Mouse (Mus musculus): ENCODE data around the gene Mlf2.

The Mlf2 gene

DNA sequence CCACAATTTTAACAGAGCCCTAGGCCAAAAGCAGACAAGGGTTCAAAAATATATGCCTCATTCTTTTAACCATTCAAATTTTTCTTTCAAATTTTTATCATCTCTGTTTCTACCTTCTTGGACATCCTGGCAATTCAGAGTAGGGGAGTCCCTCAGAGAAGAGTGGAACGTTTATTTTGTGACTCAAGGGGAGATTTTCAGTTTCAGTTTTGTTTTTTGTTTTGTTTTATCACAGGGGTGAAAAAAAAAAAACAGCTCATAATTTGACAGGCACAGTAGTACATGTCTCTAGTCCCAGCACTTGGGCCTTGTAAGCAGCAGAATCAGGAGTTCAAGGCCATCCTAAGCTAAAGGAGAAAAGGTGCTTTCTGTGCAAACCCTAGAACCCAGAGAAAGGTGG lies 23.4 kb upstream of the Mlf2 start:
- in situ Hi-C loops (cut with MboI; ENCODE audit: low pct_unique_long_range_greater_than_20kb in 1 of 2, low sequenced_read_pairs in 2 of 2, unreplicated experiment in 1 of 2): no loop called here

GRCm38 (mm10) chr6:124910032-124910431 lies 21.2 kb upstream of the Mlf2 start:
- in situ Hi-C loops (cut with MboI; ENCODE audit: low pct_unique_long_range_greater_than_20kb in 1 of 2, low sequenced_read_pairs in 2 of 2, unreplicated experiment in 1 of 2): no loop called here

GRCm38 (mm10) chr6:124911533-124912218 lies 19.5 kb upstream of the Mlf2 start, which contains the start of gene Lag3:
Gene Lag3, minus strand, starts transcription at chr6:124911705.
- in situ Hi-C loops (cut with MboI; ENCODE audit: low pct_unique_long_range_greater_than_20kb in 1 of 2, low sequenced_read_pairs in 2 of 2, unreplicated experiment in 1 of 2): no loop called here

DNA sequence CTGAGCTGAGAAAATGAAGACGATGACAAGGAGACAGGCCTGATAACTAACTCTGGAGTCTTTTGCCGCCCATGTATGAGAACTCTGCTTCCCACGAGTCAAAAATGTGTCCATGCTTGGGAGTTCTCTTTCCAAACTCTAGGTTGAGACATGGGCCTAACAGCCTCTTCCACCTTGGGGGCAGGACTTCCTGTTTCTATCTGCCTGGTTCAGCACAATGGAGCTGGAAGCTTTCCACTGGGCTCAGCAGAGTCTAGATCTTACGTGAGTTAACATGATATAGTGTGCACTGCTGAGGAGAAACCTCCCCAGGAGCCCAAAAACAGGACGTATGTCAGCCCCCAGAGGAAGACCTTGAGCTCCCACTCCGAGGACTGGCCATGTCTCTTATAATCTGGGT lies 18.0 kb upstream of the Mlf2 start:
- in situ Hi-C loops (cut with MboI; ENCODE audit: low pct_unique_long_range_greater_than_20kb in 1 of 2, low sequenced_read_pairs in 2 of 2, unreplicated experiment in 1 of 2): no loop called here

DNA sequence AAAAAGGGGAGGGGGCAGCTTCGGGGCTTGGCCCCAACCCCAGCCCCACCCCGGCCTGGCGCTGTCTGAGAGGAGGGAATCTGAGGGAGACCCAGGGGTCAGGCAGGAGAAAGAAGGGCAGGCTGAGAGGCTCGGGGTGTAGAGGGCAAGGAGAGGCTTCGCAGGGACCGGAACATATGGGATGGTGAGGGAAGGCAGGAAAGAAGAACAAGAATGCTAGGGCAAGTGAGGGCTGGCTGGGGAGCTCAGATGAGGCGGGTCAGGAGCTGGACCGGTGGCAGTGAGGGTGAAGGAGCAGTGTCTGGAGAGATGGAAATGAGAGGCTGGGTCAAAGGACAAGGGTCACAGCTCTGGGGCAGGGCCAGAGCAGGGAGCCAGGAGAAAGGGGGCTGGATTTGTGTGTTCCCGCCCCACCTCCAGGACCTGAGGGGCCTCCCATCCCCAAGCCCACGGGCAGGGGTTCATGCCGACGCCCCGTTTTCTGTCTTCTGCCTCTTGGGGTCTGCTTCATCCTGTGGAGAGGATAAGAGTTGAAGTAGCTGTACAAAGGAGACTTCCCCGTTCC lies 17.4 kb upstream of the Mlf2 start:
- in situ Hi-C loops (cut with MboI; ENCODE audit: low pct_unique_long_range_greater_than_20kb in 1 of 2, low sequenced_read_pairs in 2 of 2, unreplicated experiment in 1 of 2): no loop called here

DNA sequence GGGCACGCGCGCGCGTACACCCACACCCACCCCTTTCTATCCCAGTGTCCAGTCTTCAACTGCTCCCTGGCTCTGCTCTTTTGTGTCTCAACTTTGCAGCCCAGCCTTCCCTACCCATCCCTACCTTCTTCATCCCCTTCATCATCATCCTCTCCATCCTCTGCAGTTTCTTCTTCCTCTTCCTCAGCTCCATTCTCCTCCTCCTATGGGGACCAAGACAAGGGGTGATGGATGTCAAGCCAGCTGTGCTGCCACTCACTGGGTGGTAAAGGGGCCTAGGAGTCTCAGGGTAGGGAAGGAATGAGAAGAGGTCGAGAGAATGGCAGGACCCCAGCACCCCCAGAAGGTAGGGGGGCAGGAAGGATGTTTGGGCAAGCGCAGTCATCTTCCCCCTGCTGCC lies 16.7 kb upstream of the Mlf2 start:
- in situ Hi-C loops (cut with MboI; ENCODE audit: low pct_unique_long_range_greater_than_20kb in 1 of 2, low sequenced_read_pairs in 2 of 2, unreplicated experiment in 1 of 2): no loop called here

- in situ Hi-C loops (cut with MboI; ENCODE audit: low pct_unique_long_range_greater_than_20kb in 1 of 2, low sequenced_read_pairs in 2 of 2, unreplicated experiment in 1 of 2): no loop called here
These were observed 15.8 kb upstream of the Mlf2 start for GRCm38 (mm10) chr6:124915160-124915941.

DNA sequence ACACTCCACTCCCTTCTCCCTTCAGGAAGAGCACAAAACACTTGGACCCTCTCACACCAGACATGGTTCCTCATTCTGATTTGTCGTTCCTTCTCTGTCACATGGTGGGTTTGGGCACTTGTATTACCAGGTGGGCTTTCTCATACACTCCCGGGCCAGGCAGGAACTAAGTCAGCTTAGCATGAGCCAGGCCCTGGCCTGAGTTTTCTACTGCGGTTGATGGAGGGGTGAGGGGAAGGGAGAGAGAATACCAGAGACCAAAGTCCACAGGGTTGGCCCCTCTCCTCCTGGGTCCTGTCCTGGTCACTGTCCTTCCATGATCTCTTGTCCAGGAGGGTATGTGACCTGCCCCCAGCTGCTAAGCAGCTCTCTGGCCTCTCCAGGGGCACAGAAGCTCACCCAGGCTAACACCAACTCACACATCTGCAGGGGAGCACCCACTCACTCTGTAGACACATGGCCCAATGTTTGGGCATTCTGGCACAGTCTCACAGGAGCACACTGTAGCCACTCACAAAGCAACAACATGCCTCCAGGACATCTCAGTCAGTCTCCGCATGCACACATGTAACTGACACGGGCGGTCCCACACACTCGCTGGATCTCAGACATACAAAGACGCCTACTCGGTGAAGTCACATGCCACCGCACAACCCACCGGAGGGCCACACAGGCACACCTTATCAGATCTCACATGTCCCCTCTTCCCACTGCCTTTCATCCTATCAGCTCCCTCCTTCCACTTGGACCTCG lies 15.1 kb upstream of the Mlf2 start:
- in situ Hi-C loops (cut with MboI; ENCODE audit: low pct_unique_long_range_greater_than_20kb in 1 of 2, low sequenced_read_pairs in 2 of 2, unreplicated experiment in 1 of 2): no loop called here

DNA sequence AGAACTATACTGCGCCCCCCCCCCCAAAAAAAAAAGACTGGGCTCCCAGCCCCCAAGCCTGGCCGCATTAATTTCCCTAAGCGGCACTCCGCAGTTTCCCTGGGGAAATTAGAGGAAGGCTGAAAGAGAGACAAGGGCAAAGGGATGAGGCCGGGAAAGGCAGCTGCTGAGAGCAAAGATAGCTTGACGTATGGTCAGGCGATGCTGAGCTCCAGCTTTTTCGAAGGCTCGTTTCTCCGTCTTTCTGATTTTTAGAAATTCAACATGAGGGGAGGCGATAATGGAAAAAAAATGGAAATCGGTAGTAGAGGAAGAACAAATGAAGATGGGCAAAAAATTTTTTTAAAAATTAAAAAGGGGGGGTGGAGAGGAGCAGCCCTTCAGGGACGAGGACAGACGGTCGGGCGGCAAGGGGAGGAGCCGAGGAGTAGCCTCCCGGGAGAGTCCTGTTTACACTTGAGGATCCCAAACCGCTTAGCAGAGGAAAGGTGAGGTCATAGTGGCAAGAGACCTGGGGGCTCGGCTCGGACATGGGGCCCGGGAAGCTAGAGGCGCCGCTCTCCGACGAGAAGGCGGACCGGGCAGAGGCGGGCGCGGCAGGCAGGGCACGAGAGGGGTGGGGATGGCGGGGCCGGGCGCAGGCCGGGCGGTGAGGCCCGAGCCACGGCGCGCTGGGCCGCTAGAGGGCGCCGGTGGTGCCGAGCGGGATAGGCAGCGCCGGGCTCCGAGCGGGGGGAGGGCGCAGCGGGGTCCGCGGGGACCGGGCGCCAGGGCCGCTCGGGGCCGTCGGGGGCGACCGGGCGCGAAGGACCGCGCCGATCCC lies 14.3 kb upstream of the Mlf2 start:
- in situ Hi-C loops (cut with MboI; ENCODE audit: low pct_unique_long_range_greater_than_20kb in 1 of 2, low sequenced_read_pairs in 2 of 2, unreplicated experiment in 1 of 2): no loop called here

GRCm38 (mm10) chr6:124917518-124918330 lies 13.5 kb upstream of the Mlf2 start:
- in situ Hi-C loops (cut with MboI; ENCODE audit: low pct_unique_long_range_greater_than_20kb in 1 of 2, low sequenced_read_pairs in 2 of 2, unreplicated experiment in 1 of 2): no loop called here

DNA sequence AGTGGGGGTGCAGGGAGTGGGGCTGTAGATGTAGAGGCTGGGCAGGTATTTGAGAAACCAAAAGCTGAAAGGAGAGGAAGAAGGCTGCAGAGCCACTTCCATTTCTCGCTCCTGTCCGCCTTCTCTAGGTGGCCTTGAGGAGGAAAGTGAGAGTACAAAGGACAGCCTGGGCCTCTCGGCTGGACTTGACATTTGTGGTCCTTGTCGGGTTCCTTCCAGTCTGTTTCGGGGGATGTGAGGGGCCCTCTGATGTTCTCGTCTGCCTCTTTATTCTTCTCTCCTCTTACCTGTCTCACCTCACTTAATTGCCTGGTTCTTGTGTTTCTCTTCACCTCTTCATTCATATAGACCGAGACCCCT lies 12.9 kb upstream of the Mlf2 start:
- in situ Hi-C loops (cut with MboI; ENCODE audit: low pct_unique_long_range_greater_than_20kb in 1 of 2, low sequenced_read_pairs in 2 of 2, unreplicated experiment in 1 of 2): no loop called here

DNA sequence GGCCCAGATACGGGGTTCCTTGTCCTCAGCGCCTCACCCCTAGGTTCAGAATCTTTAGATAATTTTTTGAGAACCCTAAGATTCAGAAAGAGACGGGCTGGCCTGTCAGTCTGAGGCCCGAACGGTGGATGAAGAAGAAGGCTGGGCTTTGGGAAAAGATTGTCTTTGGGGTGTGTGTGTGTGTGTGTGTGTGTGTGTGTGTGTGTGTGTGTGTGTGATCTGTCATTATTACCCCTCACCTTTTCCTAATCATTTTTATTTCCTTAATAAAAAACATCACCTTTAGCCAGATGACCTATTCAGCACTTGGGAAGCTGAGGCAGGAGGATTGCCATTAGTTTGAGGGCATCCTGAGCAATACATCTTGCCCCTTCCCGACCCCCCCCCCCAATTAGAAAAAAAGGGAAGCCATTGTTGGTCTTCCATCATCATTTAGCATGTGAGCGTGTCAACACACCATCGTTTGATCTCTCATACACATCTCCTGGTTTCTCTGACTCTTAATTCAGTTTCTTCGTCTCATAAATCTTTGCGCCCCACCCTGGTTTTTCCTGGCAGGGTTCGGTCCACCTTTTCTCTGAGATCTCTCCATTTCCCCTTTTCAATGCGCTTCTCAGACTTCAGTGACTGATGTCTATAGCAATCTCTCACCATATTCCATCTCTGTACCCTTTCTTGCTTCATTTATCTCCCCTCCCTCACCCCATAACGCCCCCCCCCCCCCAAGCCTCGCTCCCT lies 12.1 kb upstream of the Mlf2 start:
- in situ Hi-C loops (cut with MboI; ENCODE audit: low pct_unique_long_range_greater_than_20kb in 1 of 2, low sequenced_read_pairs in 2 of 2, unreplicated experiment in 1 of 2): no loop called here

- in situ Hi-C loops (cut with MboI; ENCODE audit: low pct_unique_long_range_greater_than_20kb in 1 of 2, low sequenced_read_pairs in 2 of 2, unreplicated experiment in 1 of 2): no loop called here
These were observed 11.4 kb upstream of the Mlf2 start, which contains the start of gene Ptms for GRCm38 (mm10) chr6:124919695-124920317. Gene Ptms, minus strand, starts transcription at chr6:124920103.

GRCm38 (mm10) chr6:124920318-124921085 lies 10.7 kb upstream of the Mlf2 start:
- in situ Hi-C loops (cut with MboI; ENCODE audit: low pct_unique_long_range_greater_than_20kb in 1 of 2, low sequenced_read_pairs in 2 of 2, unreplicated experiment in 1 of 2): no loop called here

DNA sequence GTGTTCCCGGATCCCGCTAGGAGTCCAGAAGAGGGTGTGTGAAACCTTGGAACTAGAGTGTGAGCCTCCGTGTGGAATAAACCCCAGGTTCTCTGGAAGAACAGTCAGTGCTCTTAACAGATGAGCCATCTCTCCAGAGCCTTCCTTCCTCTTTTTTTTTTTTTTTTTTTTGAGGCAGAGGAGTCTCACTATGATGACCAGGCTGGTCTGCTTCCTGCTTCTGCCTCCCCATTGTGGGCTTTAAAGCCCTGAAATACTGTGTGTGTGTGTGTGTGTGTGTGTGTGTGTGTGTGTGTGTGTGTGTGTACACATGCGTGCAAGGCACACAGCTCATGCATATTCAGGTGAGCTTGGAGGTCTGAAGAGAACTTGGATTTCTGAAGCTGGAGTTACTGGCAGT lies 9.6 kb upstream of the Mlf2 start:
- in situ Hi-C loops (cut with MboI; ENCODE audit: low pct_unique_long_range_greater_than_20kb in 1 of 2, low sequenced_read_pairs in 2 of 2, unreplicated experiment in 1 of 2): no loop called here
